Mouse (Mus musculus) stomach, postnatal 0 days (tissue): ENCODE measurements around the gene Fam173a.

Experiments used
- CTCF ChIP-seq: IDR thresholded peaks from 2 replicates; pipeline ENCODE4 v1.5.1; 2016; ENCODE audit warnings: antibody characterized with exemption, low read depth, mild to moderate bottlenecking, moderate library complexity
- EP300 ChIP-seq: optimal IDR thresholded peaks from 2 replicates; pipeline ENCODE3; 2016; ENCODE audit warnings: antibody characterized with exemption

DNA sequence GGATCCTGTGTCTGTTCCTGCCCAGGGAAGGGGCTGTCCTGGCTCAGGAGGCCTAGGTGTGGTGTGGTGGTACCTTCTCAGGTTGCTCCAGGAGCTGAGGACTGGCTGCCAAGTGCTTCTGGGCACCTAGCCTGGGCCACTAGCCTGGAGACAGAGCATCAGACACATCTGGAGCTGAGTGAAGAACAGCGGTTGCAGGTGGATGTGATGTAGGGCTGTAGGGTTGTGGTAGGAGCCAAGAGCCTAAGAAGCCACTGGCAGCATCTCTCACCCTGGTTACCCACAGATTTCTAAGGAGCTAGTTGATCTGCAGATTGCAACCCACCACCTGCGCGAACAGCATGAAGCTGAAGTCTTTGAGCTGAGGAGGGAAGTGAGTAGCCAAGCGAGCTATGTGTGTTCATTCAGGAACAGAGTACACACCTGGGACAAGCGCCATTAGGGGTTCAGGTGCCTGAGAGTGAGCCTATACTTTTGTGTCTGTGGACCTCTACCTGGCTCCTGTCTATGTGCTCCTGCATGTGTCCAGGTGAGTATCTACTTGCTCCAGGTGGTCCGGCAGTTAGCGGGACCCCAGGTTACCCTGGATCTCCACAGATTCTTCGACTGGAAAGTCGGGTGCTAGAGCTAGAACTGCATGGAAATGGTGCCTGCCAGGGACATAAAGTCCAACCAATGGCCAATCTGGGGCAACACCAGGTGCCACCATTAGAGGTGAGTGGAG is 5.8 kb downstream of the Fam173a start:
- TF ChIP-seq EP300 (no peak), CTCF (no peak)
